Mouse (Mus musculus) frontal cortex, postnatal 14 days (tissue): ENCODE measurements at regions not wholly inside any gene's neighbourhood (a gene's known extent, or its start where the extent isn't known, plus 50 kb on each side); places are given as distances from the start of the nearest gene placed in this dataset.

Source experiments
- DNase-seq, 2 experiments: peaks; one replicate each; pipeline ENCODE4 v3.0.0; 2022; ENCODE audit warnings: low spot score in 2 of 2

DNA sequence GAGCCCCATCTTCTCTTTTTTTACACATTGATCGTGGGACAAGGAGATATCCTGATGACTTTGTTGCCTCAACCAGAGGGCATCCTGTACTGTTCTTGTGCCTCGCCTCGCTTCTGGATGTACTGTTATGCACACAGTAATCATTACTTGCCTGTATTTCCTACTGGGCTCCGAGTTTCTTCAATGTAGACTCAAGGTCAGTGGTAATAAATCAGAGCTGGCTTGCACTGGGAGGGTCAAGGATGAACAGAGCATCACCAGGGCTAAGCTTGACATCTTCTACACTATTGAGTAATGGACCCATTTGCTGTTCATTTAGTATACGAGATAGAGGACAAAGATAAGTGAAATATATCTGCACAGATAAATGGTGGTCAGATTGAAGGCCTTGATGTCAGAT is 295.1 kb upstream of the Igfbp3 start:
- no peak for DNase-seq

DNA sequence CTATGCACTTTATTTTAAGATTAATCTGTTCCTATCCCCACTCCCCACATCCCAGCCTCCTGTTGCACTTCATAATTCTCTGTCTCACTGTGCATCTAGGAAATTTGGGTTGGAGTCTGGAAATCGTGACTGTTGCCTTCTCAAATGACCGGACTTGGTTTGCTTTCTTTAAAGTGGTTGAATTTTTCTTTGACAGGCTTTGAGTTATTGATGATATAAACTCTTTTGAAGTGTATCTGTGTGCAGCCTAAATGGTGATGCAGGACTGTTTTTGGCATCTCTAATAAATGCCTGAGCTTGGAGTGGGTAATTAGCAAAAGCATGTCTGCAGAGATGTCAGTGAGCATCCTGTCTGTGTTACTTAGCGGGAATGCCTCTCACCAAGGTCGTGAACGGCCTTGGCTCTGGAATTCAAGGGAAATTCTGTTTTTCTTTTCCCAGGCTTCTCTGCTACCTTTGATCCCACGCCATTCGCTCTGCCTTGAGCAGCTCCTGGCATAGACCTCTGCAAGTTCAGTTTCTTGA is 292.8 kb upstream of the Igfbp3 start:
- no peak for DNase-seq

DNA sequence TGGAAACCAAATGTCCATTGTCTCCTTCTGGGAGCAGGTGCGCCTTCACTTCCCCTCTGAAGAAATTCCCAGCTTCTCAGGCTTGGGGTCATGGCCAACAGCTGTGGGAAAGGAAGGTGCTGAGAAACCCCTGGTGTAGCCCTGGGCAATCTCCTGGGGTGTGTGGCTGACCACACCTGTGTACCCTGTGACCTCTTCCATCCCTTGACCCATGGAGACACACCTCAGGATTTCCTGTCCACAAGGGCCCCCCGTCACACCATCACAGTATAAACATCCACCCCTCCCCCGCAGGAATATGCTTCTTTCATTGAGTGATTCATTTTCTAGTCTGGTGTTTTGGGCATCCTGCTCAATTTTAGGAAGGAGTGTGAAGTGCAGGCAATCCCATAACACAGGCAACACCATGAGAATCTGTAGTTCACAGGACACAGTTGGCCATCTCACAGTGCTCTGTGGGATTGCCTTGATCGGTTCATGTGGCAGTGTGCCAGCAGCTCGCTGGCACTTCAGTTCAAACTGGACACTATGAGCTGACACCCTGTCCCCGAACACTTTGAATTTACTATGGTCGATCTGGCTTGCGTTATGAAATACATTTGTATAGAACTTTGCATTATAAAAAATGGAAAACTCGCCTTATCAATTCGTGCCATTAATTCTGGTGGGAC is 291.1 kb upstream of the Igfbp3 start:
- no peak for DNase-seq

DNA sequence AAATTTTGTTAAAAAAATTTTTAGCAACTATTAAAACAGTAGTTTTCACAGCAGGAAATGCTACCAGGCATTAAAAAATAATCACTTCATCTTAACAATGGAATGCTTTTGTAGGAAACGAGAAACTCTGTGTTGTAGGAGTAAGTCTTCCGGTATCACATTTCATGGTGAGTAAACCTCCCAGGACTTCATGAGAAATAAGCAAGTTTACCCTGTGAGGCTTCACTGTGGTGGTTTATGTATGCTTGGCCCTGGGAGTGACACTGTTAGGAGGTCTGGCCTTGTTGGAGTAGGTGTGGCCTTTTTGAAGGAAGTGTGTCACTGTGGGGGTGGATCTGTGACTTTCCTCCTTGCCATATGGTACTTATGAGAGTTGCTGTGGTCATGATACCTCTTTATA is 289.0 kb upstream of the Igfbp3 start:
- DNase-seq = no peak

DNA sequence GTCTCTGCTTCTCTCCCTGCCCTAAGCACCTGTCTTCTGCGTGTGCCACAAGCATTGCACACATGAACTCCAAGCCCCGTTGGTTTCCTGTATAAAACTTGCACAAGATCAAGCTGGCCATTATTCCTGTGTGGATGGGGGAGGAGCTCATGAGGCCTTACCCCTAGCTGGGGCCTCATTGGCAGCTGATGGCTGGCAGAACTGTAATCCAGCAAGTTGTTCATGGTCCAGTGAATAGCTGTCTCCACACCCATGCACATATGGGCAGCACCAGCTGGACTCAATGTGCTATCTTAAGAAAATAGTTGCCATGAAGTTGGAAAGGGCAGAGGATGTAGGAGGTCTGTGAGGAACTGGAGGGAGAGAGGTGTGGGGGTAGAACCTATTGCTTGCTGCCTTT is 288.3 kb upstream of the Igfbp3 start:
- no peak for DNase-seq

DNA sequence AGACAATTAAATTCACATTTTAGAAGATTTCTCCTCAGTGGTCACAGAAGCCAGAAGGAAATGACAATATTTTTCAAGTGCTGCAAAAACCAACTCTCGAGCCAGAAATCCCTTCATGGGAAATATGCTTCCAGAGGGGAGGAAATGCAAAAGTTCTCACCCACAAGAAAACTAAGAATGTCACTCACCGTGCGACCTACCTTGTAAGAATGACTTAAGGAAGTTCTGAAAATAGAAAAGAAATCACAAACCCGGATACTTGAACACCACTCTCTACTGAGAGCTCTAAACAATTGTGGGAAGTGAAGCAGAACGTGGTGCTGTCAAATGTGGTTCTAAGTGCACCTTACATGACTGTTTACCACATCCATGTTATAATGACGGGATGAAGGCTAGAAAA is 284.1 kb upstream of the Igfbp3 start:
- no peak for DNase-seq

DNA sequence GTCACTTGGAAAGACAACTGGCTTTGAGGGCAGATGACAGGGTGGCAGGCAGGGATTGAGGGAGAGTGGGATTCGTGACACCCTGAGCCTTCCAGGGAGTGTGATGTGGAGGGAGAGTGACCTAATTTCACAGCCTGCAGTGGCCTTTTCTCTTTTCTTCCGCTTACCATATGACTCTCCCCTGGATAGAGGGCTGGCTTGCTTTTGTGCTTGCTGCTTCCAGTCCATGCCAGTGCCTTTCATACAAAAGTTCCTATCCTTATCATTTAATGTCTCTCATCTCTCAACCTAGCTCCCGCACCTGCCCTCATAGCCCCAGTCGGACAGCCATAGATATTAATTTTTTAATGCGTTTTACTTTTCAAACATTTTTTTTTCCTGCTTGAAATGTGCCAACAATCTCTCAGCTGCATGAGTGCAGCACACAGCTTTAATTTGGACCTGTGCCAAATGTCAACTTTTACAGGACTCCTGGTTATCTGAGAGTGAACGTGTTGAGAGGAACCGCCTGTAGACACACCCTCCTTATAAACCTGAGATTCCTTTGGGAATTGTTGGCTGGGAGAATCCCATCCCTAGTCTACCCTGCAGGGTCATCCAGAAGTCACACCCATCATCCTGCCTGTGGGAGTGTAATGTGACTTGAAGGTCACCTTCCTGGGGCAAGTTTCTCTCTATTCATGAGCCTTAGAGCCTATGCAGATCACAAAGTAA is 260.3 kb upstream of the Igfbp3 start:
- DNase-seq = no peak

DNA sequence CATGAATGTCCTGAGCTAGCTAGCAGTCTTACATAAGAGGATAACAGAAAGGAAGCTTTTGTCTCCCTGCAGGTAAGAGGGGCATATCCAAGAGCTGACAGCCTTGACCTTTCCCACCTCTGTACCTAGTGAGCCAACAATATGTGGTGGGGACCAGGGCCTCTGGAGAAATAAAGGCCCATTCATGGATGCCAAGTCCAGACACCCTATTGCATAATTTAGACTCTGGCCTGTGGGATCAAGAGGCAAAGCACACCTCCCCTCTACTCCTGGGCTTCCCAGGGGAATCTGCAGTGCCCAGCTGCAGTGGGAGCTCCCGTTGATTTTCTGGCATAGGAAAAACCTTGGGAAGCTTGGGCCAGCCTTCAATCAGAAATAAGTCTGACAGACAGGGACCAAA is 251.8 kb upstream of the Igfbp3 start:
- DNase-seq = no peak

DNA sequence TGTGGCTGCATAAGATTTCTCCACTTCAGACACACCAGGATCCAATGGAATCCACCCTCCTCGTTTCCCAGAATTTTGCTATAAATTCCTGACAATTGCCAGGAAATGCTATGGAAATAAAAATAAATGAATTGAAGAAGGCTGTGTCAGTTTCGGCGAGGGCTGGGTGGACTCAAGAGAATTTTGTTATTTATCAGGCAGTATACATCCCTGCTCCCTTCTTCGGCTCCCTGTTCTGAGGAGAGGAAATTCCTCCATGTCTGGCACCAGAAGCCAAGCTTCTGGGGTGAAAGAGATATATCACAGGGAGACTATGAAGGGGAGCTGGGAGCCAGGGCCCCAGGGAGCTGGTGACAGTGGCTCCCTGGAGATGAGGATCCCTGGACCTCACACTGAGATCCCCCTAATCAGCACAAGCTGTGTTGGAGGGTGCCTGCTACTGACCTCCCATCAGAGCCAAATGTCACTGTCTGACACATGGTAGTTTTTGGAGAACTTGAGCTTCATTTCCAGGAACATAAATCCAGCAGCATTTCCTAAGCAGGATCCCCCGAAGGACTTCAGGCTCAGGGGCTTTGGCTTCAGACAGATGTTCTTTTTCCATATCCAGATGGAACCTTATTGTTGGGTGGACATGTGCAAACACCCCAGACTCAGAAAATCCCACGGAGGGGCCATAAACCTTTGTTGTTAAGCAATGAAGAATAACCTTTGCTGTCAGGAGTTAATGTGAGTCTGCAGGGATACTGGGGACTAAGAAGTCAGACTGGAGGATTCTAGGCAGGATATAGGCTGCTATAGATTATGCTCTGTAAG is 248.4 kb upstream of the Igfbp3 start:
- no peak for DNase-seq

DNA sequence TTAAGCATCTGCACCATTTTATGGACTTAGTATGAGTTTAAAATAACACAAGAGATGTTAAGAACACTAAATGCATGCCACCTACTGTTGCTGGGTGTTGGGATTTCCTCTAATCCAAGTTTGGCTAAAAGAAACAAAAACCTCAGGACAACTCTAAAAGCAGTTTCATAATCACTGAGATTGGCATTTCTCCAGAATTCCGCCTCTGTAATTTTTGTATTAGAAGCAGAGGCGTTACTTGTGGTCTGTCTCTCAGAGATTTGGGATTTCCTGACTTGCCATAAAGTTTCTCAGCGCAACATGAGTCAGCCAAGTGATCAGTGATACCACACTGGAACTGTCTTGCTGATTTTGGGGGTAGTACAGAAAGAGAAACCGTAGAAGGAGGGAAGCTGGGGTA is 238.0 kb upstream of the Igfbp3 start:
- no peak for DNase-seq

DNA sequence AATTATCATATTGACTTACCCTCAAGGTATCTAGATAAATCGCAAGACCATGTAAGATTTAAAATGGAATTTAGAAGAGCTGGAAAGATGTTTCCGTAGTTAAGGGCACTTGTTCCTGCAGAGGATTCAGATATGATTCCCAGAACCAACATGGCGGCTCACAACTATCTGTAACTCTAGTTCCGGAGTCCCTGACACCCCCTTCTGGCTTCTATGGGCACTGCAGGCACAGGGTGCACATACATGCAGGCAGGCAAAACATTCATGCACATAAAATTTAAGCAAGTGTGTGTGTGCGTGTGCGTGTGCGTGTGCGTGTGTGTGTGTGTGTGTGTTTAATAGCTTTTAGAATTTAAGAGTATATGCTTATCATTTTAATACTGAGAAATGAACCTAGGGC is 230.8 kb upstream of the Igfbp3 start:
- no peak for DNase-seq

DNA sequence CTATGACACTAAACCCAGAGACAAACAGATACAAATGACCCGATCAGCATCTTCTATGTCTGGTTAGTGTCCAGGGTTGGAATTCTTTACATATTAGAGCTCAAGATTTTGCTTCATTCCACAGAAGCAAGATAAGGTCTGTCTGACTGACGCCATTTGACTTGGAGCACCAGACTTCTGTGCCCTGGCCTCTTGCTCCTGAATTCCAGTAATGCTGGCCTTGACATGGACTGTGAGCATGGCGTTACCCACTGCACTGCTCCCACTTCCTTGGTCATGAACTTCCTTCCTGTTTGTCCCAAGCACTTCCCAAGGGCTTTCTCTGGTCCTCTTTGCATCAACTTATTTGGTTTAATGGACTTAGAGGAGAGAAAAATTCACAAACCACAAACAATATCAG is 225.6 kb upstream of the Igfbp3 start:
- DNase-seq = no peak

DNA sequence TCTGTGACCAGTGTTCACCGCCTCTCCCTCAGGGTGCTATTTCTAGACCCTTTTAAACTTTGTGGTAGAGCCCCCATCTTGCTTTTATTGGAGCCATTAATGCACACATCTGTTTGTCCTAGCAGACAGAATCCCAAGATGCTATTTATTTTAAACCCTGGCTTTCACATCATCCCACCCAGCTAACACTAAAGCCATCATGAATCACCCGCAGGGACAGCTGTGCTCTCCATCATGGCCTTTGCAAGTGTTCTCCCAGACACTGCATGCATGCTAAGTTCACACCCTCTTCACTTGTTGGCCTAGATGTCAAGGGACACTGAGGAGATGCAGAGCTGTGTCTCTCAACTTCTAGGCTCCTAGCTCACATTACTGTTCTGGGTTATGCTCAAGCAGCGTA is 220.9 kb upstream of the Igfbp3 start:
- no peak for DNase-seq

DNA sequence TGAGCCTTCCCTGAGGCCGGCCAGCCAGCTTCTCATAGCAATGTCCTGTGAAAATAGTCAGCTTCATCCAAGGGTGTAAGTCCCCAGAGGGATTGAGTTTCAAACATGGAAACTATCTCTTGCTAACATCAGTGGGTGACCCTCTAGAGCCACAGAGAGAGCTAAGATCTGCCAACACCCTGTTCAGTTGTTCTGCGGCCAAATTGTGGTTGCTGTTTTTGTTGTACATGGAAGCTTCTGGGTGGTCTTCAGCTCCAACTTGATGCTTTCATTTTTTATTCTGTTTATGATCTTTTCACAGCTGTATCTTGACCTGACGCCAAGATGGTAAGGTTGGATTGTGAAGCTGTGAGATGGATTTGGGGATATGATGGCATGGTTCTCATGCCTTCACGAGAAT is 214.0 kb upstream of the Igfbp3 start:
- no peak for DNase-seq

DNA sequence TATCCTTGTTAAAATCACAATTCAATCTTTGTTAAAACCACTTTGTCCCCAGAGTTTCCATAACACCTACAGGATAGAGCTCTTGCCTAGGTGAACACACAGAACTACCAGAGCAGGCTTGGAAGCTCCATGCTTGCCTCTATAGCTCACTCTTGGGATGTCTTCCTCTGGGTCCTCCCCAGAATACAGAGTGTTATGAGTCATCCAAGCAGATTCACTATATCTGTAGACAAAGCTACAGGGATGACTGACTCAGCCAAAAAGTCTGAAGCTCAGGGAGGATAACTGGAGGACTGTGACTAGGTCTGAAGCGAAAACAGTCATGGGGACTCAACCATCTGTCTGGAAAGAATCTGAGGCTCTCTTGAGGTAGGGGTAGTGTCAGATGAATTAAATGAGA is 211.5 kb upstream of the Igfbp3 start:
- DNase-seq = no peak

DNA sequence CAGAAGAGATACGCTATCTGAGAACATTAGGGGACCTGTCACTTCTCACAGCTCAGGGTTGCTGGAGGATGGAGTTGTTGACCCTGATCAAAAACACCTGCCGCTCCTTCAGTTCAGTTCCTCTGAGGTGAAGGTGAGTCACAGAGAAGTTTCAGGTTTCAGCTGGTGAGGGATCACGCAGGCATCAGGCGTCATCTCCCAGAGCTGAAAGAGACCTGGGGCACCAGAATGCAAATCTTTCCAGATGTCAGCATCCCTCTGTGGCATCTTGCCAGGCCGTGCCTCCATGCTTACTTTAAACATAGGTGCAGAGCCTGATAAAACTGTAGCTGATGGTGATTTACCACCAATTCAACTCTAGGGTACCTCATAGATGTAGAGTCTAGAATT is 210.4 kb upstream of the Igfbp3 start:
- no peak for DNase-seq

DNA sequence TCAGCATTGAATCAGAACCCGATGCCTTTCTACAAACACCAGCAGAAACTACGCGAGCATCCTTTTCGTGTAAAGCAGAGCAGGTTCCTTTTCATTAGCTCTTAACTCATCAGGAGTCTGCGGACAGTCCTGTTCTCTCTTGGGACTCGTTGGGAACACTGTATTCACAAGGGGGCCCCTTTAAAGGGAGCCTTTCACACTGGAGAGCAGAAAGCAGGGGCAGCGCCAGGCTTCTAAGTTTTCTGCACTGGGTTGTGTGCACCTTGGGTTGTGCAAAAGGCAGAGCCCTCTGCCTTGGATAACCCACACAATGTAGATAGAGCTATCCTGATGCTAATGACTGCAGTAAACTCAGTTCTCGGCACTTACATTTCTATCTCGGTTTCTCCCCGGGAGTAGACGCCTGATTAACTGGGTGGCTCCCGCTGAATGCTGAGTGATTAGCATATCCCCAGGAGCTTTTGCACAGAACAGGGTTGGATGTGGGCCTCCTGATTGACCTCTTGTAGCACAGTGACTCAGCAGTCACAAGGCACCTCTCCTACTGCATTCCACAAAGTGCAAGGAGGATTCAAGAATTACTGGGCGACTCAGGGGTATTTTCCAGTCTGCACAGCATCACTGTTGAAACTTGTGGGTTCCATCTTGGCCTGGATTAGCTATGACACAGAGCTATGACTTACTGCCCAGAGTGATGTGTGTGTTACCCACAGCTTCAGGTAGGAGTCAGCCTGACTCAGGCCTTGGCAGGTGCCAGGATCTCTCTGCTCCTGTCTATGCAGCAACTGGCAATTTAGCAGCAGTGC is 209.8 kb upstream of the Igfbp3 start:
- no peak for DNase-seq

DNA sequence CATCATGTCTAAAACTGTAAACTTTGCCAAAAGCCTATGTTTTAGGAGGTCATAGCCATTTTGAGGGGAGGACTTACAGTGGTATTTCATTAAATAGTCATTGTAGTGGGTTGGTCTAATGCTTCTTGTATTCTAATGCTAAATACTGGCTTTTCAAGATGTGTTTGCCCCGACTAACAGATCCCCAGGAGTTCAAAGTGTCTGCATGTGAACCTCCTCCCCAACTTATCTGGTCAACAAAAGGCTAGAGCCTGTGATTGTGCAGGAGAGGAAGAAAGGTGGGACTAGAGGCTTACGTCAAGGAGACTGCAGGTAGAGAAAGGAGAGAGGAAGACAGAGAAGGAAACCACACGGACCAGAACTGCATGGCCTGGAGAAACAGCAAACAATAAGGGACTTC is 198.9 kb upstream of the Igfbp3 start:
- no peak for DNase-seq

DNA sequence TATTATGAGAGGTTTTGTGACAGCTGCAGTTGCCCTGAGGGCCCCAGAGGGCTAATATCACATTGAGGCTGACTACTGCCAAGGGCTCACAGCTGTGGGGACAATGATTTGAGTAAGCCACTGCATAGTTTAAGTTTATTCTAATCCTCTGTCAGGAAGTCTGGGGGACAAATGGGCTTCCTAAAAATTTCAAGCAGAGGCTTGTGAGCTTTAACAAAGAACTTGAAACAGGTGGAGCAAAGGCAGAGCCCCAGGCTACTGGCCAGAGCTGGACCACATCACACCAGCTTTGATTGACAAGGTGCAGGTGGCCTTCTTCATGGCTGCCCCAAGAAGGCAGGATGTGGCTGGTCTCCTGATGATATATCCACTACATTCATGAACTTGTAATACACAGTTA is 195.3 kb upstream of the Igfbp3 start:
- no peak for DNase-seq

DNA sequence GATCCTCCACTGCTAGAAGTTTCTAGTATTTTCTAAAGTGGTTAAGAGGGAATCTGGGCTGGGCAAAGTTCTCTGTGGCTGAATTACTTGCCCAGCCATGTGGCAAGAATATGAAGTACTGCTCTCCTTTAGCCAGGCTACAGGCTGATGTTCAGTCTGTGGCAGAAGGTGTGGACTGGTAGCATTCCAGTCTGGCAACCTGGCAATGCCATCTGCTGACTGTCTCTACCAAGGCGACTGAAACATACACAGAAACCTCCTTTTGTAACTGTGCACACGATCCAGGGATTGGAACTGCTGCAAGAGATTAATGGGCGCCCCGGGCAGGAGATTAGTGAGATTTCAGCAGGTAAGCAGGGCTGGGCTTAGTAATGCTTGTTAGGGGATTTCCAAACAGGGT is 190.9 kb upstream of the Igfbp3 start:
- no peak for DNase-seq

DNA sequence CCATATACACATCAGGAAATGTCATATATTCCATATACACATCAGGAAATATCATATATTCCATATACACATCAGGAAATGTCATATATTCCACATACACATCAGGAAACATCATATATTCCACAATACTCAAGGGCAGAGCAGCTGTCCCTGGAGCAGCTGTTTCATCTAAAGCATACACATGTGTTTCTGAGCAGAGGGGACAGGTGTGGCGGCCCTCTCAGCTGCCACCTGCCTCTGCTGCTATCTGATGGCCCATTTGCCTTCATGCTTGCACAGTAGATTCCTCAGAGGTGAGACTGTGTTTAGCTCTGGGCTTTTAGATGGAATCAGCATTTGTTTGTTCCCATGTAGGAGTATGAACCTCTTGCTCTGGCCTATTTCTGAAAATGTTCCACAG is 158.1 kb upstream of the Igfbp3 start:
- DNase-seq = no peak

DNA sequence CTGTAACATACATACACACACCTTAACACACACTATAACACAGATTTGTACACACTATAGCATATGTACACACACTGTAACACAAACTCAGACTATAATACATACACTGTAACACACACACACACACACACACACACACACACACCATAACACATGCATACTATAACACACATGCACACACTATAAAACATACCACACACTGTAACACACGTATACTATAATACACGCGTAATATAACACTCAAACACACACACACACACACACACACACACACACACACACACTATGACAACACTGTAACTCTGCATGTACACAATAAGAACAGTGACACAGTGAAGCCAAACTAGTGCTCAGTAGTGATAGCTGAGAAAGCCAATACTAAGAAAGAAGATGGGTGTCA is 147.7 kb upstream of the Igfbp3 start:
- no peak for DNase-seq
